Mouse (Mus musculus): ENCODE measurements around the gene Arrdc2.

The Arrdc2 gene

DNA sequence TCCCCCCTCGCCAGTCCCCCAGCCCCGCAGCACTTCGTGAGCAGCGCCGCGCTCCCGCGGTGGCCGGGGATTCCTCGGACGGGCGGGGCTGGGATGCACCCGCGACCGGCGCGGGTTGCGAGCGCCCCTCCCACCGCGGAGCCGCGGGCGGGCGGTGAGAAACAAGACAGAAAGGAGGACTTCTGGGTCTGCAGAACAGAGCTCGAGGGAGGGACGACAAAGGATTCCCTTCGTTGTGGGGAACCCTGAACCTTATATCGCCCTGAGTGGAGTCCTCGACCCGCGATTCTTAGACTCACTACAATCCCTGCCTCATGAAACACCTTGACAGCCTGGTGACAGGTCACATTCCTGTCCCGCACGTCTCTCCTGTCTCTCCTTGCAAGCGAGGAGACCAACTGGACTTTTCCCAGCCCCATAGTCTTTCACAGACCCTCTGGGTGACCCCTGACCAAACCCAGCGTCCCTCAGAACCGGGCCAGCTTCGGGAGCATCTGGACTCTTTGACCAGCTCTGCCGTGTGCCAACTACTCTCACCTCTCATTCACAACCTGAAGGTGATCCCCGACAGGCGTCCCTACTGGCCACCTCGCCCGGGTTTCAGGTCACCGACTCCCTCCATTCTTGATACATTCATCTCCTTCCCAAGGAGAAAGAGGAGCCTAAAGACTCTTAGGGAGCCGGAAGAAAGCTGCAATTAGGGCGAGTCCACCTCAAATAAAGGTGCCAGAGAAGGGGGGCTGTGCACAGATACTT is 24.6 kb upstream of the Arrdc2 start:
- peak; percentile 54 for DNase-seq (ENCODE audit: low spot score)

DNA sequence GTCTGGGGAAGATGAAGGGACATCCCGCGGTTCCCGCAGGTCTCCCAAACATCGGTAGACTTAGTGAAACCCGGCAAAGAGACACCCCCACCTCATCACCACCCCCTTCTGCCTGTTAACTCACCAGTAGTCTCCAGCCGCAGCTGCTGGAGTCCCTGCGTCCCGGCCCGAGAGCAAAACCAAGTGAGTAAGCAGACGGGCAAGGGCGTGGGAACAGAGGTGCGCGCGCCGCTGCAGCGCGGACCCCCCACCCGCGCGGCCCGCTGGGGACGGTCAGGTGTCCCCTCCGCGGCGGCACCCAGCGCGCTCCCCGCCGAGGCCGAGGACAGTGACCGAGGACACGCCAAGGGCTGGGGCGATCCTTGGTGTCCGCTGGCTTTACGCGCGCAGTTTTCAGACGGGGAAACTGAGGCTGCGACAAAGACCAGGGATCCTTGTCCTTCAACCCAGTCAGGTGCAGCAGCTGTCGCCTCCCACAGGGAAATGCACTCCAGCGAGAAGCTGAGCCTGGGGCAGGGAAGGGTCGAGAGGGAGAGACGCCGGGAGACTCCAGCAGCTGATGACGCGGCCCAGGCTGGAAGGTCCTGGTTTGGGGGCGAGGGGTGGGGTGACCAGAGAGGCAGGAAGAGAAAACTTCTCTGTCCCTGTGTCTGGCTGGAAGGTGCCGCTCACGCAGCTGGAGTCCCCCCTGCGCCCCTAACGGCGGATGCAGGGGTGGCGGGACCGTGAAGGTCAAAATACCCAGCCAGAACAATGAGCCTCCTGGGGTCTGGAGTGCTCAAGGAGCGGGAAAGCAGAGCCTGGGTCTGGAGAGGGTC is 23.5 kb upstream of the Arrdc2 start, which contains the start of gene Kcnn1:
Gene Kcnn1 (minus strand): TSS at position 435 of the 818 bp plus-strand sequence.
- peak; percentile 73 for DNase-seq (ENCODE audit: low spot score)

- DNase-seq (ENCODE audit: low spot score) = no peak
Observed at GRCm38 (mm10) chr8:70857516-70857915, 18.0 kb upstream of the Arrdc2 start.

DNA sequence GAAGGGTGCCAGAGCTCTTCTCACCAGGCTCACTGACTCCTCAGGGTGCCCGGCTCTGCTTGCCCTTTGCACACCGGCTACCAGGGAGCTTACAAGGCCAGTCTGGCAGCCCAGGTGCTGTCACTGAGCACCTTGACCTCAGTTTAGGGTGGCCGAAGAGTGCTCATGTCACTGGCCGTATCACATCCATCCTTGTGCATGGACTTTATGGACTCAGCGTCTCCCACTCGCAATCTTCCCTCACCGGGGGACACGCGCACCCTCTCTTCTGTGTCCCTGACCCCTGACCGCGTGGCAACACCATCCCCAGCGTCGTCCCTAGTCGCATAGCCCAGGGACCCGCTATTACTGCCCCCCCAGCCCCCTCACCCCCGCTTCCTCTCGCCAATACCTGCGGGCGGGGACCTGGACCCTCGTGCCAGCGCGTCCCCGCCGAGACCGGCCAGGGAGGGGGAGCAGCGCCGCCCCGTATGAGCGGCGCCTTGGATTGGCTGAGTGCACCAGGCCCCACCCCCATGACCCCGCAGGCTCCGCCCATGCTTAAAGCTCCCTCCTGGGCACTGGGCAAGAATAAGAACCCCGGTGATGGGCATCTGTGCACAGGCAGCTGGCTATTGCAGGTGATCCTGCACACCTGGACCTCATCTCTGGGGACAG is 17.1 kb upstream of the Arrdc2 start:
- peak; percentile 83 for DNase-seq (ENCODE audit: low spot score)

GRCm38 (mm10) chr8:70856028-70856427 is 16.5 kb upstream of the Arrdc2 start:
- DNase-seq (ENCODE audit: low spot score) = no peak

GRCm38 (mm10) chr8:70853863-70854262 is 14.3 kb upstream of the Arrdc2 start:
- DNase-seq (ENCODE audit: low spot score) = no peak

DNA sequence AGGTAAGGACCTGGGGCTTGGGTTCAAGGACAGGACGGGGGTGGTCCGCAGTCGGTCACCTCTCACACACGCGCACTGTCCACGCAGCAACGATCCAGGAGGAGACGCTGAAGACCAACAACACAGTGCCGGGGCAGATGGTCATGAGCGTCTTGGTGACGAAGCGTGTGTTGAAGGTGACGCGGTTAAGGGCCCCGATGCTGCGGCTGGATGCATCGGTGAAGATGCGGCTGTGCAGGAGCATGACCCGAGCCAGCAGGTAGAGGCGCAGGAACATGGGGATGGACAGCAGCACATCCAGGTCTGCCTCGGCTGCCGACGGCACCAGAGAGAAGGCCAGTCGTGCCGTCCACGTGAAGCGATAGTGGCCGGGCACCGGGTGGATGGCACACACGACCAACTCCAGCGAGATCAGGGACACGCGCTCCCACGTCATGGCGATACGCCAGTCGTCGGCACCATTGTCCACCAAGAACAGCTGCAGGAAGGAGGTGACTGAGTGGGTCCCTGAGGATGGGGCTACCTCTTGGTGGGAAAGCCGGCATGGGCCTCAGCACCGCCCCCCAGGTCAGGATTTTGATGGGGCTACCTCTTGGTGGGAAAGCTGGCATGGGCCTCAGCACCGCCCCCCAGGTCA is 13.2 kb upstream of the Arrdc2 start:
- no peak for DNase-seq (ENCODE audit: low spot score)

GRCm38 (mm10) chr8:70851837-70852236 is 12.3 kb upstream of the Arrdc2 start:
- DNase-seq (ENCODE audit: low spot score) = no peak

DNA sequence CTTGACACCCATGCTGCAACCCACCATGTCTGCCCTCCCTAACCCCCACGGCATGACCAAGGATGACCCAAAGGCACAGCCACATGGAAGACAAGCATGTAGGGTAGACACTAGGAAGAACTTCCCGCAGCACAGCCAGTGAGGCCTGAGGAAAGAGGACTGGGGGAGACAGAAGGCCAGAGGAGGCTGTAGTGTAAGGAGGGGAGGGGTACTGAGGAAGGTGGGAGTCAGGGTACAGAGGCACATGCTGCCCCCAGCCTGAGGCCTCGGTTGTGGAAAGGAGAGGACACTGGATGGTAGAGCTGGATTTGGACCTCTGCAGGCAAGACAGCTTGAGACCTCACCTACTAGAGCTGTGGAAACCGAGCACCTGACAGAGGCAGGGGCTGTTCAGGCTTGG is 11.4 kb upstream of the Arrdc2 start:
- no peak for DNase-seq (ENCODE audit: low spot score)

DNA sequence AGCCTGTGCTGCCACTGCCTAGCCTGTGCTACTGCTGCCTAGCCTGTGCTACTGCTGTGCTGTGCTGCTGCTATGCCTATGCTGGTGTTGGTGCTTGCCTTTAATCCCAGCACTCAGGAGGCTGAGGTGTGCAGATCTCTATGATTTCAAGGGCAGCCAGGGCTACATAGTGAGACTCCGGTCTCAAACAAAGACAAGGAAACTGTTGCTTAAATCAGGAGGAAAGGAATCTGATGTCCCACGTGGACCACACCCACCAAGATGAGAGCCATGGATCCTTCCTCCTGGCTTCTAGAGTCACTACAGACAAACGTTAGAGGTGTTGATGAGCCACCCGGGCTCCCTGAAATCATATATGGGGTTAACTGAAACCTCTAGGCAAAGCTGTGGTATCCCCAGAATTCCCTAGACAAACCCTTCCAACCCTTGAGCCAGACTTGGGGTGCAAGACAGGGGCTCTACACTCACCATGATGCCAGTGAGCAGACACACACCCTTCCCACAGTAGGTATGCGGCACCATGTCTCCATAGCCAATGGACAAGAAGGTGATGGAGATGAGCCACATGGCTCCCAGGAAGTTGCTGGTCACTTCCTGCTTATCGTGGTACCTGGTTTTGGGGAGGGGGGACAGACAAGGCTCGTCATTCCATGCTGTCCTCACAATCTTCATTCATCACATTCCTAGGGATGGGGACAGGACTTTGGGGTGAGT is 10.8 kb upstream of the Arrdc2 start:
- DNase-seq (ENCODE audit: low spot score) = no peak

DNA sequence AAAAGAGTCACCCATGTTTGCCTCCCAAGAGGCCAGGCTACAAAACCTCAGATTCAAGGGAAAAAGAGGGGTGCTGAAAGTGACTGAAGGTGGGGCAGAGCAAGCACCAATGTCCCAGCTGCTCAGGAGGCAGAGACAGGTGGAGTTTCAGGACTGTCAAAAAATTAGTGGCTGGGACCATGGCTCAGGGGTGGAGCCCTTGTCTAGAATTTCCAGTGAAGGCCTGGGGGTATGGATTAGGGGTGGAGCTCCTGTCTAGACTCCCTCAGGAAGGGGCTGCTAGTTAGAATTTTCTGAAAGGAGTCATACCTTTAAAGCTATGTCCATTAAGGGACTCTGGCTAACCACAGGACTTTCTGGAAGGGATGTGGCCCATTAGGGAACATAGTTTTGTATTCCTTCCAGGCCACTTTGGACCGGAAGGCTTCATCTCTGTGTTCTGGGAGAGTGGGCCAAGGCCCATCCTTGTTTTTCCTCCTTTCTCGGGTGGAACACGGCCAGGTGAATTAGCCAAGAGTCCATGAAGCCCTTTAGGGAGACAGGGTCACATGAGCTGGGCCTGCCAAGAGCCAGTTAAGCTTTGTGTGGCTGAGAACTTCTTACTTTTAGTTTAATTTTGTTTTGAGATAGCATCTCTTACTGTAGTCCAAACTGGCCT is 9.9 kb upstream of the Arrdc2 start:
- DNase-seq (ENCODE audit: low spot score) = no peak

DNA sequence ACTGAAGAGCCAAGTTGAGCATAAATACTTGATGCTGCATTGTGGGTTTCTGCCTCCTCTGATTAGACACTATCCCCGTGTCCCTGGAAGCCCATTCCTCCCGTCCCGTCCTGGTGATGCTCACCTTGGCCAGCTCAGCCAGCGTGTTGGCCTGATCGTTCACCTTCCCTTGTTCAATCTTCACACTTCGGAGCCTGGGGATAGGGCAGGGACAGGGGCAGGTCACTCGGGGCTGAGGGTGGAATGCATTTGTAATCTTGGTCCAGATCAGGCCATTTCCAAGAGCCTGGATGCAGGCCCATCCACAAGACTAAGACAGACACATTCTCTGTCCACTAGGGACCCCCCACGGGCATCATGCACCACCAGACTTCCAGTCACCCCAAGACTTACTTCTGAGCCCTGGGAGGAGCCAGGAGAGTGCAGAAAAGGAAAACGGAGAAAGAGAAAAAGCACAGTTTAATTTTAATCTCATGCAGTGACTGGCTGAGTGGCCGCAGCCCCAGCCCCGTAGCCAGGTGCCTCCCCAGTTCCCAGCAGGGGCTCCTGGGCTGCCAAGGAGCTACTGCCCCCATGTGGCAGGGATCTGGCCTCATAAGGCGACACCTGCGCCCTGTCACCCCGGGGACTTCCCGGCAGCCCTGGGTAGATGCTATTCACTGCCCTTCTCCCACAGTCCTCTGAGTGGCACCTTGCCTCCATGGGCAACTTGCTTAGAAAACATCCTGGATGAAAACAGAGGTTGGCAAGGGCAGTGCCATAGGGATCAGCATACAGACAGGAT is 7.0 kb upstream of the Arrdc2 start:
- DNase-seq (ENCODE audit: low spot score) = no peak

DNA sequence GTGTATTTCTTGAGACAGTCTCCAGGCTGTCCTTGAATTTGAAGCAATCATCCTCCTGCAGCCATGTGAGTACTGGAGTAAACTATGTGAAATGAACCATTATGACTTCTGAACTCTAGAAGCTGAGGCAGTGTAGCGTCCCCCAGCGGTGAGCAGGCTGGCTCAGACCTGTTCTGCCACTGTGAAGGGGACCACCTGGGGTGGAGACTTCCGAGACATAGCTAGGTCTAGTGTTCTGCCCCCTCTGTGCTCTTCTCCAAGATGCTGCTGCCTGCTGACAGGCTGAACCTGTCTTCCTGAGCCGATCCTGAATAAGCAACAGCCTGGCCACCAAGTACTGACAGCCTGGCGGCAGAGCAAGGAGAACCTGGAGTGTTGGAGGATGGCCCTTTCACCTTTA is 5.6 kb upstream of the Arrdc2 start:
- no peak for DNase-seq (ENCODE audit: low spot score)

DNA sequence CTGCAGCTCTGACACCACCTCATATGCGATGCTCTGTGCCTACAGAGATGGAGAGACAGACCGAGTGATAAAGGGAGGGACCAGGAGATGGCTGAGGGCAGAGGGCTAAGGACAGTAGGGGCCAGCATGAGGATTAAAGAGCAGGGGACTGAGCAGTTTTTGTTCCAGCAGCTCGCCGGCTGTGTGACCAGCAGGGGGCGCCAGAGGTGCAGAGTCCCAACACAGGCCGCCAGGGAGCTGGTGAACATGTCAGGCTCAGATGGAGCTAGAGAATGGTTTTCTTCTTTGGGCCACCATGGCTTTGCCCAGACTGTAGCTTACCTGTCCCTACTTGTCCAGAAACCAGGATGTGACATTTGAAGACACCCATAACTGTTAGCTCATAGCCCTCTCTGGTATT is 5.0 kb upstream of the Arrdc2 start:
- DNase-seq (ENCODE audit: low spot score) = peak; percentile 92

DNA sequence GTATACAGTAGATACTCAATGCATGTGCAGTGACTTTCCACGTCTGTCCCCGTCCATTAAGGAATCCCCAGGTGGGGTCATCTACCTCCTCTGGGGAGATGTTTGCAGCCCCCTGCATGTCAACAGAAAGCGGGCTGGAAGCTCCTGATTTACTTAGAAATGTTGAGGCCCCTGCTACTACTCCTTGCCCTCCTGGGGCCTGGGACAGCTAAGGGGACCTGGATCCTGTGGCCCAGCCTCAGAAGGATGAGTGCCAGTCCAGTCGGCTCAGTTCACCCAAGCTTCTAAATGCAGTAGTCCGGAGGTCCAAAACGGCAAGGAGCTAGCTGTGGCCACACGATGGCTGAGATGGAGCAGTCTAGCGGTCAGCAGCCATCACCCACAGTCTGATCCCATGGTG is 4.4 kb upstream of the Arrdc2 start:
- no peak for DNase-seq (ENCODE audit: low spot score)

- no peak for DNase-seq (ENCODE audit: low spot score)
Observed at GRCm38 (mm10) chr8:70843214-70843773, 3.8 kb upstream of the Arrdc2 start.

GRCm38 (mm10) chr8:70842484-70842883 is 3.0 kb upstream of the Arrdc2 start:
- no peak for DNase-seq (ENCODE audit: low spot score)

GRCm38 (mm10) chr8:70841147-70842072 is 1.9 kb upstream of the Arrdc2 start:
- peak; percentile 94 for DNase-seq (ENCODE audit: low spot score)

- no peak for DNase-seq (ENCODE audit: low spot score)
Observed at GRCm38 (mm10) chr8:70840590-70840989, 1.1 kb upstream of the Arrdc2 start.
